Comparison of ENCODE assay signal across 9 mouse cellular contexts in genomic region chr13:23583387-23584068, GRCm38 (mm10). TPM values are rescaled to one million over a fixed set of nuclear protein-coding genes. Genes with fewer than 3 reads are reported as not detected.
DNase-seq lines count a peak whose midpoint lies in the region; ATAC-seq and TF ChIP-seq lines count a peak whose summit lies in the region.
"Had no signal": no experiment of that assay in that cellular context is flagged by ENCODE, and none has a peak within 500 bp of the region (broad histone marks: within the 10 kb centered on the region; RNA-seq: fewer than 3 reads in every experiment).

No protein-coding gene starts in this region.

- no peaks in the 10 kb centered on the region for H3K36me3 ChIP-seq in forebrain, embryonic 10.5 days (replicated peaks)
- no peaks in the 10 kb centered on the region for H3K36me3 ChIP-seq in forebrain, postnatal 0 days (ENCODE audit: insufficient read depth)
- no peaks in the 10 kb centered on the region for H3K36me3 ChIP-seq in midbrain, embryonic 11.5 days (ENCODE audit: control insufficient read depth, insufficient read depth, low read length)
- no peaks in the 10 kb centered on the region for H3K36me3 ChIP-seq in midbrain, embryonic 15.5 days (replicated peaks)
- no peaks in the 10 kb centered on the region for H3K36me3 ChIP-seq in hindbrain, embryonic 13.5 days
- H3K36me3 ChIP-seq in splenic B cell, adult 2 months (ENCODE audit: control insufficient read depth, insufficient read depth, low read length, poor library complexity, severe bottlenecking): no peaks in the 10 kb centered on the region

- no peak overlapping the region for H3K4me2 ChIP-seq in forebrain, postnatal 0 days (ENCODE audit: low read depth)
- peak overlapping the region; percentile 12 for H3K4me2 ChIP-seq in midbrain, embryonic 11.5 days
- no peak overlapping the region for H3K4me2 ChIP-seq in midbrain, embryonic 15.5 days
- peak overlapping the region; percentile 82; the same call in 1 of the 2 replicates for H3K4me2 ChIP-seq in hindbrain, embryonic 13.5 days

- H3K4me1 ChIP-seq in forebrain, embryonic 10.5 days: peaks cover 57% of the 10 kb centered on the region
- H3K4me1 ChIP-seq in forebrain, postnatal 0 days (ENCODE audit: insufficient read depth): peaks cover 10% of the 10 kb centered on the region; the same call in 1 of the 2 replicates
- H3K4me1 ChIP-seq in midbrain, embryonic 11.5 days (ENCODE audit: control insufficient read depth, insufficient read depth, low read length): peaks cover 17% of the 10 kb centered on the region; the same call in 1 of the 2 replicates
- H3K4me1 ChIP-seq in midbrain, embryonic 15.5 days: peaks cover 42% of the 10 kb centered on the region
- peaks cover 32% of the 10 kb centered on the region for H3K4me1 ChIP-seq in hindbrain, embryonic 13.5 days (replicated peaks)

- TF ChIP-seq CTCF in forebrain, postnatal 0 days (IDR thresholded peaks at IDR 0.05; ENCODE audit: low read depth): no peak

- H3K27ac ChIP-seq in forebrain, embryonic 10.5 days: peak overlapping the region; percentile 94
- no peak overlapping the region for H3K27ac ChIP-seq in forebrain, postnatal 0 days (ENCODE audit: low read depth, low read length)
- H3K27ac ChIP-seq in midbrain, embryonic 11.5 days (ENCODE audit: low read depth, low read length): peak overlapping the region; percentile 77
- no peak overlapping the region for H3K27ac ChIP-seq in midbrain, embryonic 15.5 days
- peak overlapping the region; percentile 31; the same call in 1 of the 2 replicates for H3K27ac ChIP-seq in hindbrain, embryonic 13.5 days

- peak; percentile 30 for DNase-seq in forebrain, embryonic 10.5 days (ENCODE audit: extremely low spot score, low spot score)
- DNase-seq in forebrain, postnatal 0 days: no peak
- DNase-seq in midbrain, embryonic 11.5 days (ENCODE audit: low spot score, missing footprints): peak; percentile 85
- DNase-seq in splenic B cell, adult 2 months (ENCODE audit: low read depth, low spot score): peak; percentile 8
- DNase-seq in T-cell, adult 2 months (ENCODE audit: low spot score): no peak
- no peak for DNase-seq in cerebellum, postnatal 4 days (ENCODE audit: low spot score in 2 of 2)
- DNase-seq: cerebellum, adult 18-20 months had no signal

- no peaks in the 10 kb centered on the region for H3K9me3 ChIP-seq in forebrain, embryonic 10.5 days
- no peaks in the 10 kb centered on the region for H3K9me3 ChIP-seq in forebrain, postnatal 0 days (ENCODE audit: low read length)
- H3K9me3 ChIP-seq in midbrain, embryonic 11.5 days (ENCODE audit: control insufficient read depth, low read length): no peaks in the 10 kb centered on the region
- H3K9me3 ChIP-seq in midbrain, embryonic 15.5 days: no peaks in the 10 kb centered on the region
- H3K9me3 ChIP-seq in hindbrain, embryonic 13.5 days: no peaks in the 10 kb centered on the region

- H3K27me3 ChIP-seq in forebrain, embryonic 10.5 days (ENCODE audit: poor library complexity, severe bottlenecking): no peaks in the 10 kb centered on the region
- no peaks in the 10 kb centered on the region for H3K27me3 ChIP-seq in forebrain, postnatal 0 days (ENCODE audit: insufficient read depth, low read length)
- no peaks in the 10 kb centered on the region for H3K27me3 ChIP-seq in midbrain, embryonic 11.5 days (ENCODE audit: control insufficient read depth, insufficient read depth, low read length)
- H3K27me3 ChIP-seq in midbrain, embryonic 15.5 days (replicated peaks): no peaks in the 10 kb centered on the region
- H3K27me3 ChIP-seq in hindbrain, embryonic 13.5 days: no peaks in the 10 kb centered on the region
- no peaks in the 10 kb centered on the region for H3K27me3 ChIP-seq in splenic B cell, adult 2 months (ENCODE audit: control insufficient read depth, insufficient read depth, low read length, poor library complexity, severe bottlenecking)

- ATAC-seq in forebrain, postnatal 0 days: no peak
- ATAC-seq in midbrain, embryonic 11.5 days (ENCODE audit: low FRiP score): no peak
- no peak for ATAC-seq in midbrain, embryonic 15.5 days (replicated peaks)
- no peak for ATAC-seq in hindbrain, embryonic 13.5 days (ENCODE audit: low FRiP score)

- no peak overlapping the region for H3K9ac ChIP-seq in forebrain, postnatal 0 days
- peak overlapping the region; percentile 22; the same call in 1 of the 2 replicates for H3K9ac ChIP-seq in midbrain, embryonic 11.5 days (ENCODE audit: low read length)
- H3K9ac ChIP-seq in midbrain, embryonic 15.5 days: no peak overlapping the region
- no peak overlapping the region for H3K9ac ChIP-seq in hindbrain, embryonic 13.5 days

- peak overlapping the region; percentile 61 for H3K4me3 ChIP-seq in forebrain, embryonic 10.5 days
- no peak overlapping the region for H3K4me3 ChIP-seq in forebrain, postnatal 0 days (ENCODE audit: low read depth, low read length)
- H3K4me3 ChIP-seq in midbrain, embryonic 11.5 days (ENCODE audit: low read depth, low read length): no peak overlapping the region
- no peak overlapping the region for H3K4me3 ChIP-seq in midbrain, embryonic 15.5 days
- no peak overlapping the region for H3K4me3 ChIP-seq in hindbrain, embryonic 13.5 days

RNA-seq across cellular contexts. Expression of gene Hist1h4d, which starts 2.1 kb away (rescaled TPM):
- 112 and 119 TPM in 2 replicates for polyA plus RNA-seq in forebrain, embryonic 10.5 days (2016; fragmentation: Nextera tagmentation; extraction: Ambion mirVana)
- 258 and 695 TPM in 2 replicates for total RNA-seq in forebrain, postnatal 0 days (2014; rRNA removed)
- 25.0 and 42.2 TPM in 2 replicates for polyA plus RNA-seq in forebrain, postnatal 0 days (2015; fragmentation: Nextera tagmentation; extraction: Ambion mirVana)
- 99.4 and 124 TPM in 2 replicates for polyA plus RNA-seq in midbrain, embryonic 11.5 days (2014; fragmentation: Nextera tagmentation; extraction: Ambion mirVana)
- polyA plus RNA-seq in midbrain, embryonic 15.5 days (2015; fragmentation: Nextera tagmentation; extraction: Ambion mirVana): 34.2 and 34.9 TPM in 2 replicates
- polyA plus RNA-seq in hindbrain, embryonic 13.5 days (2015; fragmentation: Nextera tagmentation; extraction: Ambion mirVana): 50.0 and 52.6 TPM in 2 replicates

RNA-seq across cellular contexts. Expression of gene Hist1h3d, which starts 8.0 kb away (rescaled TPM):
- polyA plus RNA-seq in forebrain, embryonic 10.5 days (2016; fragmentation: Nextera tagmentation; extraction: Ambion mirVana): 7.1 and 7.2 TPM in 2 replicates
- total RNA-seq in forebrain, postnatal 0 days (2014; rRNA removed): 73.0 and 78.9 TPM in 2 replicates
- 0.57 and 0.80 TPM in 2 replicates for polyA plus RNA-seq in forebrain, postnatal 0 days (2015; fragmentation: Nextera tagmentation; extraction: Ambion mirVana)
- 7.4 and 9.8 TPM in 2 replicates for polyA plus RNA-seq in midbrain, embryonic 11.5 days (2014; fragmentation: Nextera tagmentation; extraction: Ambion mirVana)
- polyA plus RNA-seq in midbrain, embryonic 15.5 days (2015; fragmentation: Nextera tagmentation; extraction: Ambion mirVana): 0.82 and 1.2 TPM in 2 replicates
- polyA plus RNA-seq in hindbrain, embryonic 13.5 days (2015; fragmentation: Nextera tagmentation; extraction: Ambion mirVana): 1.6 and 2.7 TPM in 2 replicates

RNA-seq across cellular contexts. Expression of gene Hist1h2ad, which starts 9.3 kb away (rescaled TPM):
- 1.5 TPM in 2 replicates for polyA plus RNA-seq in forebrain, embryonic 10.5 days (2016; fragmentation: Nextera tagmentation; extraction: Ambion mirVana)
- 204 and 274 TPM in 2 replicates for total RNA-seq in forebrain, postnatal 0 days (2014; rRNA removed)
- polyA plus RNA-seq in forebrain, postnatal 0 days (2015; fragmentation: Nextera tagmentation; extraction: Ambion mirVana): 0.78 TPM in 1 of 2 replicates, not detected in the other
- 1.9 and 2.2 TPM in 2 replicates for polyA plus RNA-seq in midbrain, embryonic 11.5 days (2014; fragmentation: Nextera tagmentation; extraction: Ambion mirVana)
- 1.6 TPM in 1 of 2 replicates, not detected in the other for polyA plus RNA-seq in midbrain, embryonic 15.5 days (2015; fragmentation: Nextera tagmentation; extraction: Ambion mirVana)
- polyA plus RNA-seq in hindbrain, embryonic 13.5 days (2015; fragmentation: Nextera tagmentation; extraction: Ambion mirVana): 0.61 and 2.7 TPM in 2 replicates

RNA-seq across cellular contexts. Expression of gene Hist1h2bf, which starts 9.5 kb away (rescaled TPM):
- 5.8 and 6.9 TPM in 2 replicates for polyA plus RNA-seq in forebrain, embryonic 10.5 days (2016; fragmentation: Nextera tagmentation; extraction: Ambion mirVana)
- total RNA-seq in forebrain, postnatal 0 days (2014; rRNA removed): 226 and 289 TPM in 2 replicates
- polyA plus RNA-seq in forebrain, postnatal 0 days (2015; fragmentation: Nextera tagmentation; extraction: Ambion mirVana): not detected in 2 replicates
- polyA plus RNA-seq in midbrain, embryonic 11.5 days (2014; fragmentation: Nextera tagmentation; extraction: Ambion mirVana): 2.6 and 4.9 TPM in 2 replicates
- 1.3 and 1.5 TPM in 2 replicates for polyA plus RNA-seq in midbrain, embryonic 15.5 days (2015; fragmentation: Nextera tagmentation; extraction: Ambion mirVana)
- polyA plus RNA-seq in hindbrain, embryonic 13.5 days (2015; fragmentation: Nextera tagmentation; extraction: Ambion mirVana): 1.2 and 3.0 TPM in 2 replicates

RNA-seq across cellular contexts. Expression of gene Hist1h2bg, which starts 12.3 kb away (rescaled TPM):
- polyA plus RNA-seq in forebrain, embryonic 10.5 days (2016; fragmentation: Nextera tagmentation; extraction: Ambion mirVana): 6.4 and 6.7 TPM in 2 replicates
- 367 and 594 TPM in 2 replicates for total RNA-seq in forebrain, postnatal 0 days (2014; rRNA removed)
- polyA plus RNA-seq in forebrain, postnatal 0 days (2015; fragmentation: Nextera tagmentation; extraction: Ambion mirVana): 3.0 and 3.6 TPM in 2 replicates
- polyA plus RNA-seq in midbrain, embryonic 11.5 days (2014; fragmentation: Nextera tagmentation; extraction: Ambion mirVana): 3.9 and 6.2 TPM in 2 replicates
- polyA plus RNA-seq in midbrain, embryonic 15.5 days (2015; fragmentation: Nextera tagmentation; extraction: Ambion mirVana): 2.6 and 4.0 TPM in 2 replicates
- polyA plus RNA-seq in hindbrain, embryonic 13.5 days (2015; fragmentation: Nextera tagmentation; extraction: Ambion mirVana): 2.8 TPM in 2 replicates

Comparison
In these comparisons a context has a peak if more than half of its experiments do, and no peak if none do; other contexts are left out.
1. DNase-seq: peak in forebrain, embryonic 10.5 days (single experiment), midbrain, embryonic 11.5 days (single experiment) and splenic B cell, adult 2 months (single experiment); none in forebrain, postnatal 0 days (single experiment), T-cell, adult 2 months (single experiment) and cerebellum, postnatal 4 days (0 of 2).
2. H3K27ac ChIP-seq: peak in forebrain, embryonic 10.5 days (single experiment), midbrain, embryonic 11.5 days (single experiment) and hindbrain, embryonic 13.5 days (single experiment); none in forebrain, postnatal 0 days (single experiment) and midbrain, embryonic 15.5 days (single experiment).
3. H3K4me2 ChIP-seq: peak in midbrain, embryonic 11.5 days (single experiment) and hindbrain, embryonic 13.5 days (single experiment); none in forebrain, postnatal 0 days (single experiment) and midbrain, embryonic 15.5 days (single experiment).